Mouse (Mus musculus): ENCODE measurements around the gene Cry2. TPM values are rescaled to one million over a fixed set of nuclear protein-coding genes. Genes with fewer than 3 reads are reported as not detected.

Gene Cry2
- total RNA-seq, 1 experiment from 2014 or later = 8.2 TPM

DNA sequence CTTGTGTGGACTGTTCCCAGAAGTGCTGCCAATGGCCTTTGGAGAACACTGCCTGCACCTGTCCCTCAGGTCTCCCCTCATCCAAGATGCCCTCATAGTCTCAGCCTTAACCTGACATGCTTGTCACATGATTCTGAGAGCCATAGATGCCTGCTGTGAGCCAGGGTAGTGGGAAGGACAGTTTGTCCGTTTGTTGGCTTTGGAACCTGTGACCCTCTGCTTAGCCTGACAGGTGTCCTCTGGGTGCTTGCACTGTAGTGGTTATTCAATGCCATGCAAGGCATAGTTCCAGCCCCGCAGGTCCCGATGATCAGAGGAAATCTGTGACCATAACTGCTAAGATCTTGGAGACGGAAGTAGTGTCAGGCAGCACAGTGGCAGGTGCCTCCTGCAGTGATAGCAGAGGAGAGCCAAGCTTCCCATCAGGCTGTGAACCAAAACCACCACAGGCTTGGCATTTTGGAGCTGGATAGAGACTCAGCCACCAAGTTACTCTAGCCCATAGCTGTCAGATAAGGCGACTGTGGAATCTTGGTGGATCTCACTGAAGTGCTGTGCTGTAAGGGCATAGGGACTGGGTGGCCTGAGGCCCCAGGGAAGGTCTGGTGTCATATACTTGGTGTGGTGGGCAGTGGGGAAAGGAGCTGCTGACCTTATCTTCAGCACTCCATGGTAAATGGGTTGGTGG lies 51.8 kb downstream of the Cry2 start, which contains the start of gene 1700029I15Rik:
TSS of gene 1700029I15Rik (plus strand) at position 638 of the 688 bp plus-strand sequence.
- ATAC-seq (replicated peaks in 1 of 2; ENCODE audit: insufficient read depth in 1 of 2, low FRiP score in 2 of 2, low TSS enrichment in 1 of 2, low read depth in 1 of 2, poor library complexity in 2 of 2, severe bottlenecking in 2 of 2) = no peak

DNA sequence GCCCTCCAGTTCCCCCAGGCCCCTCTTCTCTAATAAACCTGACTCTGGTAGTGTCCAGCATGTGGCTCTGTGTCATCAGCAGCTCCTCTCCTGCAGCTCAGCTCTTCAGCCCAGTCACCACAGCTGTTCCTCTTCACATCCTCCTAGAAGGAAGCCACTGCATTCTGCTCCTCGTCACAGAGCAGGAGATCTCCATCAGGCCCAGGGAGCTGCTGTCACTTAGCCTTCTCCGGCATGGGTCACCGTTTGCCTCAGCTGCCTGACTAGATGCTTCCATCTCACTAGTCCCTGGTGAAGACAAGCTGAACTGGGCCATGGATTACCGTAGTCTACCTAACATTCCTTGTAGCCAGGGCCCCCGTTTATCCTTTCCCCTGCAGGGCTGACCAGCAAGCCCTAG lies 52.7 kb downstream of the Cry2 start:
- ATAC-seq (replicated peaks in 1 of 2; ENCODE audit: insufficient read depth in 1 of 2, low FRiP score in 2 of 2, low TSS enrichment in 1 of 2, low read depth in 1 of 2, poor library complexity in 2 of 2, severe bottlenecking in 2 of 2) = no peak

DNA sequence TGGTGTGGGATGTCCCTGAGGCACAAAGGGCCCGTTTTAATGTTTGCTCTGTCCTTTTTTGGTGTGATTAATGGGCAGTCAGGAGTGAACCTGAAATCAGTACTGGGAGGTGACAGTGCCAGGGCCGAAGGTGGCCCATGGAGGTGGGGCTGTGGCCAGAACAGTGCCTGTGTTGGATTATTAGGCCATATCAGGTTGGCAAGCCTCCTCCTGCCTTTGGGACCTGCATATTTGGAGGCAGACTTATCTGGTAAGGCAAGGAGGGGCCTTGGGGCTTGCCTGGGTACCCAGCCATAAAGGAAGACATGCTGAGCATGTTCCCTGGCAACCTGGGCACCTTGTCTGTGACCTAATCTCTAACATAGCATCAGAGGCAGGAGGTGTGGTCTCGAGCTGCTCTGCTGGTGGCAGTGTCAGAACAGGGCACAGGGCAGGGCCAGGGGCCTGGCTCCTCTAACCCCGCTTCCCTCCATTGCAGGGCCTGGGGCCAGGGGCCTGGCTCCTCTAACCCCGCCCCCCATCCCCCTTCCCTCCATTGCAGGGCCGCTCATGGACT lies 53.3 kb downstream of the Cry2 start:
- ATAC-seq (replicated peaks in 1 of 2; ENCODE audit: insufficient read depth in 1 of 2, low FRiP score in 2 of 2, low TSS enrichment in 1 of 2, low read depth in 1 of 2, poor library complexity in 2 of 2, severe bottlenecking in 2 of 2) = no peak

DNA sequence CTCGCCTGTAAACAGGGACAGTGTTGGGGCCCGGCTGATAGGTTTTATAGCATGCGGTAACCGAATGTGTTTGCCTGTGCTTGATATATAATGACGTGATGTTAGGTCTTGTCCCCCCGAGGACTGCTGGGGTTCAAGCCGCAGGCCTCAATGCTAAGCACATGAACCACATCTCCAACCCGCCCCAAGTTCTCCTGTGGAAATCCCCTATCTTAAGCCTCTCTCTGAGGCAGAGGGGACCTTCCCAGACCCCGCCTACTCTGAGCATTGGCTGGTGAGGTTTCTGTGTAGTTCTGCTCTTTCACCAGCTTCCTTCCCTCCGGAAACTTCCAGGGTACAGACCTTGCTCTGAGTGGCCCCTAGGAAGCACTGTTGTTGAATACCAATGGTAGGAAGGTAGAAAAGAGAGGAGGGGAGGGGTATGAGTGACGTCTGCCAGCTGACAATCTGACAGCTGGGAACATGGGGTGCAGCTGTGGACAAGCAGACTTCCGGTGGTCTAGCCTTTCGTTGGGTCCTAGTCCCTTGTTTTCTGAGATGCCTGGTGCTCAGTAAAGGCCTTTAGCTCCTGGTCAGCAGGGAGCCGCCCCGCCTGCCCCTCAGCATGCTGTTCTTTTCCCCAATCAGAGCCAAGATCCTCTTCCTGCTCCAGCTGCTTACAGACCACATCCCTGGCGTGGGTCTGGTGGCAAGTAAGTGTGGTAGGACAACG lies 53.9 kb downstream of the Cry2 start:
- no peak for ATAC-seq (replicated peaks in 1 of 2; ENCODE audit: insufficient read depth in 1 of 2, low FRiP score in 2 of 2, low TSS enrichment in 1 of 2, low read depth in 1 of 2, poor library complexity in 2 of 2, severe bottlenecking in 2 of 2)

DNA sequence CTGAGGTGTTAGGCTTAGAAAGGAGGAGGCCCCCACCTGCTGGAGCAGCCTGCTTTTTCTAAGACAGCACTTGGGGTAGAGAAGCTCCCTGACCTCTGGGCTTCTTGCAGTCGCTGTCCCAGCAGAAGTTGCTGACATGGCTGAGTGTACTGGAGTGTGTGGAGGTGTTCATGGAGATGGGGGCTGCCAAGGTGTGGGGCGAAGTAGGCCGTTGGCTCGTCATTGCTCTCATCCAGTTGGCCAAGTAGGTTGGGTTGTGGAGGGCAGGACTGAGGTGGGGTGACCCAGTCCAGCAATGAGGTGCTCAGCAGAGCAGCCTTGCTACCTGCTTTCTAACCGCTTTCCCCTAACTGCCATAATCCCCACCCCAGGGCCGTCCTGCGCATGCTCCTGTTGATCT lies 56.5 kb downstream of the Cry2 start:
- ATAC-seq (replicated peaks in 1 of 2; ENCODE audit: insufficient read depth in 1 of 2, low FRiP score in 2 of 2, low TSS enrichment in 1 of 2, low read depth in 1 of 2, poor library complexity in 2 of 2, severe bottlenecking in 2 of 2) = no peak

DNA sequence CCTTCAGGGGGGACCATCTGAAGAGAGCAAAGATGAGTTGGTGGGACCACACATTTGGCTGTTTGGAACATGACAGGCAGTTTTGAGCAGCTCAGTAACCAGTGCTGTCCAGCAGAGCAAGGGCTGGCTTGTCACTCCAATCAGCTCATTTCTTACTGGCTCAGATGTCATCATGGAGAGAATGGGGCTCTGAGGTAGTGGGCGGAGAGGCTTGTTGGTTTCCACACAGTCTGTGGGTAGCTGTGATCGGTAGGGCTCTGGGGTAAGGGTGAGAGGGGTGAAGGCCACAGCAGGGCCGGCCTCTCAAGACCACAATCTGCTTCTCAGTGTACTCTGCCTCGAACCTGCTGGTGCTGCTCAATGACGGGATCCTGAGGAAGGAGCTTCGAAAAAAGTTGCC lies 57.5 kb downstream of the Cry2 start:
- ATAC-seq (replicated peaks in 1 of 2; ENCODE audit: insufficient read depth in 1 of 2, low FRiP score in 2 of 2, low TSS enrichment in 1 of 2, low read depth in 1 of 2, poor library complexity in 2 of 2, severe bottlenecking in 2 of 2) = no peak

DNA sequence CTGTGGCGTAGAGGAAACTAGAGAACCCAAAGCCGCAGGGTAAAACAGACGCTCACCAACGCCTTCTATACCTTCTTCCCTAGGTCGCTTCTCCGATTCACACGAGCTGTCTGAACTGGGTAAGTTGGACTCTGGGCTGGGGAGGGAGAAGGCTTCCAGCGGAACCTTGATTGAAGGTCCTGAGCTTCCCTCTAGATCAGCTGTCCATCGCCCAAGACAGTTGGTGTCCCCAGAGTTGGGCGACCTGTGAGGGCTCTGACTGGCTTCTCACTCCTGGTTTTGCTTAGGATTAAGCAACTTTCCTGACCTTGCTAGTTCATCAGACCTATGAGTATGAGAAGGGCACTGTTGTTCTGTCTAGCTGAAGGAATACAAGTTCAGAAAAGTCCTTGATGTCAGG lies 58.1 kb downstream of the Cry2 start:
- ATAC-seq (replicated peaks in 1 of 2; ENCODE audit: insufficient read depth in 1 of 2, low FRiP score in 2 of 2, low TSS enrichment in 1 of 2, low read depth in 1 of 2, poor library complexity in 2 of 2, severe bottlenecking in 2 of 2) = no peak

DNA sequence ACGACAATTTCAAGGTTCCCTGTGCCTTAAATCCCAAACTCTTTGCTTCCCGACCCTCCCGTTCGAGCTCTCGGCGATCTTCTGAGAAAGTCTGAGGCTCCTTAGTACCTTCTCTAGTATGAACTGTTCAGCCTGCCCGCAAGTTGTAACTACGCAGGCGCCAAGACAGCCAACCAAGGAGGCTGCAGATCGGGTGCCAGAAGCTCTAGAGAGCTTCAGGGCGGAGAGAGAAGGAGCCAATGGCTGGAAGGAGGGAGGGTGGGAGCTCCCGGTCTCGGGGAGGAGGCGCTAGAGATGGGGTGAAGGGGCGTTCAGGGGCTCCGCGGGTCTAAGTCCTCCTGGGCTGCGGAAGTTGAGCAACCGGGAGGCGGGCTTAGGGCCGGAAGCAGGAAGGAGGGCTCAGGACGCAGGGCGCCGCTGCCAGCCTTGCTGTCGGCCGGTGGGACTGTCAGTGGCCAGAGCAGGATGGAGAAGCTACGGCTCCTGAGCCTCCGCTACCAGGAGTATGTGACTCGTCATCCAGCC lies 58.7 kb downstream of the Cry2 start:
- peak; percentile 92 to 93 for ATAC-seq (replicated peaks in 1 of 2; ENCODE audit: insufficient read depth in 1 of 2, low FRiP score in 2 of 2, low TSS enrichment in 1 of 2, low read depth in 1 of 2, poor library complexity in 2 of 2, severe bottlenecking in 2 of 2)

DNA sequence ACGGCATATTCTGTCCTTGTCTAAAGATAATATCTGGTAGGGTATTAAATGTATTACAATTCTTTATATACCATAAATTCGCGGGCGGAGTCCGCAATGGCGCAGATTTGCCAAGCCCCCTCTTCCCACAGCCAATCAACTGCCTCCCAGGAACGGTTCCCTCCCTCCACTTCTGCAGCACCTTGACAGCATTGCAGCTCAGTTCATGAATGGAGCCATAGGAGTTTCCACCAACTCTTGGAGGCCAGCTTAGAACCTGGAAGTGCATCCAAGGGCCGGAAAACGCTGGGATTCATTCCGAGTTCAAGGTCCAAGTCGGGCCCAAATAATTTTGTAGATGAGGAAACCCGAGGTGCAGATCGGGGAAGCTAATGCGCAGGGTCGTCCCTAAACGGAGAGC lies 59.3 kb downstream of the Cry2 start, which contains the start of the genes Pex16 and Large2:
TSS of gene Pex16 (plus strand) at position 163 of the 400 bp plus-strand sequence.
TSS of gene Large2 (minus strand) at position 356 of the 400 bp plus-strand sequence.
- ATAC-seq (replicated peaks in 1 of 2; ENCODE audit: insufficient read depth in 1 of 2, low FRiP score in 2 of 2, low TSS enrichment in 1 of 2, low read depth in 1 of 2, poor library complexity in 2 of 2, severe bottlenecking in 2 of 2) = peak; percentile 30 to 38

DNA sequence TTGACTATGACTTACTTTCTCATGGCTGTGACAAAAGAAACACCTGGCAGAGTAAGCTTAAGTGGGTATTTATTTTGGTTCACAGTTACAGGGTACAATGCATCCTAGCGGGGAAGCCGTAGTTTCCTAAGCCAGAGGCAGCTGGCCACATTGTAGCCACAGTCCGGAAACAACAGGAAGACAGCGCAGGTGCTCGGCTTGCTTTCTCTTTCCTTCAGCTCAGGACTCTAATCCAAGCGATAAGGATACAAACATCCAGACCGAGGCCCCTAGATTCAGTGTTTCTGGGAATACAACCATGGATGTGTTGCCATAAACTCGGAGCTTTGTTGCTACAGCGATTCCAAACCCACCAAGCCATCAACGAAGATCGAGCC lies 60.4 kb downstream of the Cry2 start:
- ATAC-seq (replicated peaks in 1 of 2; ENCODE audit: insufficient read depth in 1 of 2, low FRiP score in 2 of 2, low TSS enrichment in 1 of 2, low read depth in 1 of 2, poor library complexity in 2 of 2, severe bottlenecking in 2 of 2) = no peak

DNA sequence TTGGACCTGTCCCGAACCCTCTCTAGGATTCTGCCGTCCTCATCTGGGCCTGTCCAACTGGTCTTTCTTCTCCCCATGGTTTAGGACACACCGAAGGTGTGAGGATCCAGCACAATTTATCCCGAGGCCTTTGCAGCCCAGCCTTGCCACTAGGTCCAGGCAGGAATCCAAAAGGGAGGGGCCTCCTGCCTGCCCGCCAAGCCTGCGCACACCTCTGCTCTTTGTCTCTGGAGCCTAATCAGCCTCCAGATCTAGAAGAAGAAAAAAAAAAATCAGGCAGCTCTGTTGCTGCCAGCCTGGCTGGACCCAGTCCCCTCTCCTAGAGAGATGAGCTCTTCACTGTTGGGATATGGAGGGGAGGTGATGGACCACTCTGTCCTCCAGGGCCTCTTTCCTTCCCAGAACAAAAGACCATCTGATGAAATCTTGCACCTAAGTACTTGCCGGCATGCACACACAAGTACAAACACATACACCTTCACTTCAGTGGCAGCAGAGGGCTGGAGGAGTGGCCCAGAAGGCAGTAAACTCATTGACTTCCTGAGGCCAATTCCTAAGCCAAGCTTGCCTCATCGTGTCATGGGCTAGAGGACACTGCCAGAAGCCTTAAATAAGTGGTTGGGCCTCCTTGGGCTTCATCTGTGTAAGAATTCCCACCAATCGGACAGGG lies 60.9 kb downstream of the Cry2 start:
- ATAC-seq (replicated peaks in 1 of 2; ENCODE audit: insufficient read depth in 1 of 2, low FRiP score in 2 of 2, low TSS enrichment in 1 of 2, low read depth in 1 of 2, poor library complexity in 2 of 2, severe bottlenecking in 2 of 2) = no peak

DNA sequence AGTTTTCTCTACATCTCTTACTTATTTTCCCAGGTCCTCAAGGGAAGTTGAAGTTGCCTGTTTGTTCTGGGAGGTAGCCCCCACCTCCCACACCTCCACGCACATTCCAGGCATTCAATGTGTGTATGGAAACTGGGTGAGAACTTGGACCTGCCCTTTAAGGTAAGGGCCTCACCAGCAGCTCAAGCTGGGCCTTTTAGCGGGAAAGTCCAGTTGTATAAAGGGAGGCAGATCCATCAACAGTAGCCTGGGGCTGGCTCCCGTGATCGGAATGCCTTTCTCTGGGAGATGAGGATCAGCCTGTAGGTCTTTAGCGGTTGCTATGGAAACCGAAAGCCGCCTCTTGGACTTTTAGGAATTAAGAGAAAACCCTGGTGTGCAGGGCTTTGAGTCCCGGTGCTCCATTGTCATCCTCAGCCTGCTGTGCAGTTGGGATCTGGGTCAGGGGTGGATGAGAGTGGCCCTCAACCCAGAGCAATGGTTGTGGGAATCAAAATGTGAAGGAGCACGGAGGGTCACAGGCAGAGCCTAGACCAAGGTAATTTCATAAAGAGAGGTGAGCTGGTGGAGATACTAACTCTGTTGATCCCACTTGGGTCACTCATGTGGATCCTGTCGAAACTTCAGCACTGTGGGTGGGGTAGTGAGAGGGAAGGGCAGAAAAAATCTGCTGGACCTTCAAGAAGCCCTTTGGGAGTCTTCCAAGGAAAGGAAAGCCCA lies 61.7 kb downstream of the Cry2 start:
- no peak for ATAC-seq (replicated peaks in 1 of 2; ENCODE audit: insufficient read depth in 1 of 2, low FRiP score in 2 of 2, low TSS enrichment in 1 of 2, low read depth in 1 of 2, poor library complexity in 2 of 2, severe bottlenecking in 2 of 2)

DNA sequence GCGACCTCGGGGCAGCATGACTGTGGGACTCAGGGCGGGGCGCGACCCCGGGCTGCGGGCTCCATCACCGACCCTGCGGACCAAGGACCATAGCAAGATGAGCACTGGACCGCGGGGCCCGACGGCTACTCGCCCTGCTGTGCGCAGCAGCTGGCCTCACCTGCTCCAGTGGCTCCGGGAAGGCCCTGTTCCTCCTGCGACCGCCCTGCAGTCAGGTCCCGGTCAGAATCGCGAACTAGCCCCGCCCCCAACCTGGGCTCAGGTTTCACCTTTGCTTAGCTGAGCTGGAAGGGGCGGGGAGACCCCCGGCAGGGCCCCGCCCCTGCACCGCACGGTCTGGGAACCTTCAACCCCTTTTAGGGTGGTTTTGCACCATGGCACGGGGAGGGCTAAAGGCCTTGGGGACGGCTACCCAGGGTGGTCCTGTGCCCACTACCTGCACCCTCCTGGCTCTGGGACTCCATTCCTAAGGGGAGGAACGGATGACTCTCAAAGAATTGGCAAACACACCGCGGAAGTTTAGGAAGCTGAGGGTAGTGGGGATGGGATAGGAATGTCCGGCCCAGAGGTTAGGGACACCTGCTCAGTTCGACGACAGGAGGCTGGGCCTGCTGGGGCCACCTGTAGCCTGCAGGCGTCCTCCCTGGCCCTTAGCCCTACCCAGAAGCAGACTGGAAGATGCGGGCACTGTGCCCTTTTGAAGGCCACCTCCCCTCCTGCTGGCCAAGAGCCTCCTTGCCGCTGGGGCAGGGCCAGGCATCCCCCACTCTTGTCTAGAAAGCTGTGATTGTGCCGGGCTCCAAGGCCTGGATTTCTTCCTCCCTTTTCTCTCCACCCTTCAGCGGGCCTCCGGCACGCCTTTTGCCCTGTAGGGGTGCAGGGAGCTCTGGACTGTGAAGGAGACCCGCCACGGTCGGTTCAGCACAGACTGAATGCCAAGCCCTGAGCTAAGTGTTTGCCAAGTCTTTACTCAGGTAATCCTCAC lies 62.7 kb downstream of the Cry2 start:
- ATAC-seq (replicated peaks in 1 of 2; ENCODE audit: insufficient read depth in 1 of 2, low FRiP score in 2 of 2, low TSS enrichment in 1 of 2, low read depth in 1 of 2, poor library complexity in 2 of 2, severe bottlenecking in 2 of 2) = 0 out of 4 replicates have a peak, but pooled peaks of 1 of the 2 experiments have one; percentile 11

DNA sequence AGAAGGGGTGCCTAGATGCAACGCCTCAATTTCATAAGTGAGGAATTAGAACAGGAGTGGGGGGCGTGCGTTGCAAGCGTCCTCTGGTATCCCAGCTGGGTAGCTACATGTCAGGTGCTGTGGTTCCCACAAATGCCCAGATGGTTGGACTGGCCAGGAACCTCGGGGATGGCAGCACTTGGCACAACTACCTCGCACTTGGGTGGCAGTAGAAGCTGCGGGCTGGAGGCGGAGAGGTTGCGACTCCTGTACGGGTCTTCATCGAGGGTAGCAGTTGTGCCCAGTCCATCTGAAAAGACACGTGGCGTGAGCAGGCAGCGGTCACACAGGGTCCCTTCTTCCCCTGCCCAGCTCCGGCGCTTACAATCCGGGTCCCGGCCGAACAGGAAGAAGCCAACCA lies 63.5 kb downstream of the Cry2 start:
- ATAC-seq (replicated peaks in 1 of 2; ENCODE audit: insufficient read depth in 1 of 2, low FRiP score in 2 of 2, low TSS enrichment in 1 of 2, low read depth in 1 of 2, poor library complexity in 2 of 2, severe bottlenecking in 2 of 2) = no peak

DNA sequence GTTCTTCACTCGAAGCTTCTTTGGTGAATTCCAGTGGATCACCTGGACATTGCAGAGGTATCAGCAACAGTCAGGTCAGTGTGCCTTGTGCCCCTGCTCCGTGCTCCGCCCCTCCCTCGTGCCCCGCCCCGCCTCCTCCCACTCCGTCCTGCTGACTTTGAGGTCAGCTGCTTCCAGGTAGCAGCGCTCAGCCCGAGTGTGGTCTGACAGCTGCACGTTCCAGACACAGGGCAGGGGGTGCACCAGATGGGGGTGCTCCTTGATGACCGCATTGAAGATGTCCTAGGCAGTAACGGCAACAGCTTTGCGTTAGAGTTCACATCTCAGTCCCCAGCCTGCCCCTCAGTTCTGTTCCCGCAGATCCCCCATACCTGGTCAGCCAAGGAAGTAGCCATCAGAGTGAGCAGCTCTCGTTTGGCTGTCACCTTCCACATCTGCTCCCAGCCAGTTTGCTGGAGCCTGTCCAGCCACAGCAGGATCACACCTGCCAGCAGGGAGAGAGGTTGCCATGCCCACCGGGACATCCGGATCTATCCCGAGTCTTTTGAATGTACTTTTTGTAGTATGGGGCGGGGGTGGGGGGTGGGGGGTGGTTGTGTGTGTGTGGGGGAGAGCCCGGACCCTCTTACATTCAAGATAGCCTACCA lies 66.3 kb downstream of the Cry2 start:
- no peak for ATAC-seq (replicated peaks in 1 of 2; ENCODE audit: insufficient read depth in 1 of 2, low FRiP score in 2 of 2, low TSS enrichment in 1 of 2, low read depth in 1 of 2, poor library complexity in 2 of 2, severe bottlenecking in 2 of 2)

DNA sequence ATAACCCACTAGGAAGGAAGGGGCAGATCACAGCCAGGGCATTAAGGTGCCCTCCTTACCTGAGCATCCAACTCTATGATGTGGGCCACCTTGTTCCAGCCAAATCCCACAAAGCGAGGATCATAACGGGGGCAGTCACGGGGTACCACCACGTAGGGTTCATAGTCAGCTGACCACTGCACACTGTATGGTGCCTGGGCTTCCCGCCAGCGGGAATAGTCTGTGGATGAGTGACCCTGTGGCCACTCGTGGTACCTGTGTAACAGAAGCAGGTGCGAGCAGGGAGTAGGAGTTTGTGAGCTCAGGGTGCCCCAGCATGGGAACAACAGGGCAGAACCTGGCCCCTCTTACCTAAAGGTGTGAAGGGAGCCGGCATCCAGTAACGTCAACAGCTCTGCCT lies 68.3 kb downstream of the Cry2 start:
- ATAC-seq (replicated peaks in 1 of 2; ENCODE audit: insufficient read depth in 1 of 2, low FRiP score in 2 of 2, low TSS enrichment in 1 of 2, low read depth in 1 of 2, poor library complexity in 2 of 2, severe bottlenecking in 2 of 2) = no peak
